Mouse (Mus musculus): ENCODE measurements around the gene Fer. TPM values are rescaled to one million over a fixed set of nuclear protein-coding genes. Genes with fewer than 3 reads are reported as not detected.
"Not testable (repeated sequence)": the region's sequence is repeated elsewhere in the genome, so short reads cannot be mapped to it uniquely, and the experiment has no call there.

Fer gene
- polyA plus RNA-seq, 1 experiment, result 11.5 TPM

DNA sequence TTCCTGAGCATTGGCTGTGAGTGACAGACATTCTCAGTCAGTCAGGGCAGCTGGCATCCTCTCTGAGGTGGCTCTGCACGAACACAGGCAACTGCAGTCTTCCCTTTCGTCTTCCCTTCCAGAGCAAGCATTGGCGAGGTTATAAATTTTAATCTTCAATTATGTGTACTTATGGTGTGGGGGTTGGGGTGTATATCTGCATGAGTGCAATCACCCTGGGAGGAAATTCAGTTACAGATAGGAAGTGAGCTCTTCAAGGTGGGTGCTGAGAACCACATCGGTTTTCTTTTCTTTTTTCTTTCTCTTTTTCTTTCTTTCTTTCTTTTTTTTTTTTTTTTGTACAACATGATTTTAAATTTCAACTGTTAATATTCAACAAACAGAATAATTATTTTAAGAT, 31.3 kb upstream of the Fer start:
- H3K27ac ChIP-seq (ENCODE audit: control insufficient read depth, insufficient read depth, low read depth, low read length), result no peak overlapping the region
- no peaks in the 10 kb centered on the region for H3K36me3 ChIP-seq (ENCODE audit: control insufficient read depth, insufficient read depth, low read length)
- TF ChIP-seq CTCF (IDR thresholded peaks at IDR 0.05; ENCODE audit: control insufficient read depth, insufficient read depth, insufficient replicate concordance, low read depth, low read length), result no peak
- no peaks in the 10 kb centered on the region for H3K4me1 ChIP-seq (ENCODE audit: control insufficient read depth, insufficient read depth, low read length)
- no peak overlapping the region for H3K4me3 ChIP-seq (ENCODE audit: control insufficient read depth, low read depth, low read length)
- H3K27me3 ChIP-seq (ENCODE audit: control insufficient read depth, insufficient read depth, low read length), result no peaks in the 10 kb centered on the region

DNA sequence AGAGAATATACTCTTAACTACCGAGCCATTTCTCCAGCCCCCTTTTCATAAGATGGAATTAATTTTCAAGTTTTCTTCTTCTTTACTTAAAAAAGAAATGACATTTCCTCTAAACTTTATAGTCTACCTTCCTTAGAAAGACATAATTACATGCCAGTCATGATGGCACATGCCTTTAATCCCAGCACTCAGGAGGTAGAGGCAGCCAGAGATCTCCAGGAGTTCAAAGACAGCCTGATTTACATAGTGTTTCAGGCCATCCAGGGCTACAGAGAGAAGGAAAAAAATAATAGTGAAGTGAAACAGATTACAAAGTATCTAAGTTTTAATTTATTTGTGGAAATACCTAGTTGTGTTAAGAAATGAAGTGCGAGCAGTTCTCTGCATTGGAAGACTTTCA, 26.6 kb upstream of the Fer start:
- H3K36me3 ChIP-seq (ENCODE audit: control insufficient read depth, insufficient read depth, low read length), result no peaks in the 10 kb centered on the region
- no peaks in the 10 kb centered on the region for H3K27me3 ChIP-seq (ENCODE audit: control insufficient read depth, insufficient read depth, low read length)
- no peak overlapping the region for H3K27ac ChIP-seq (ENCODE audit: control insufficient read depth, insufficient read depth, low read depth, low read length)
- H3K4me3 ChIP-seq (ENCODE audit: control insufficient read depth, low read depth, low read length), result no peak overlapping the region
- TF ChIP-seq POLR2A (IDR thresholded peaks at IDR 0.05; ENCODE audit: control insufficient read depth, low read depth, low read length), result no peak
- TF ChIP-seq CTCF (IDR thresholded peaks at IDR 0.05; ENCODE audit: control insufficient read depth, insufficient read depth, insufficient replicate concordance, low read depth, low read length), result no peak
- no peaks in the 10 kb centered on the region for H3K4me1 ChIP-seq (ENCODE audit: control insufficient read depth, insufficient read depth, low read length)

DNA sequence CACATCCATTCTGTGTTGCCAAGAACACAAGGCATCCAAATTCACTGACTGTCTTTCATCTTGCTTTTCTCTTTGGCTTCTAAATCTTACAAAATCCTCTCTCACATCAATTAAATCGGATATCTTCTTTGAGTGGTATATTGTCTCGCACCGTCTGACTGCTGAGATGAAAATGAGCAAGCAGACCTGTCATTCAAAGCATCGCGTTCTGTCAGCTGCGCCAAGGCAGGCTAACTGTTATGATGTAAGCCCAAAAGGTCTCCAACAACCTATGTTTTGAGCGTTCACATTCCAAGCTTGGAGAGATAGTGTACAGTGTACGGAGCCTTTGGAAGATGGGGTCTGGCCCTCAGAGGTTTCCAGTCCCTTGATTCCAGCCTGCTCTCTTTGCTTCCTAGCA, 26.2 kb upstream of the Fer start:
- no peak overlapping the region for H3K27ac ChIP-seq (ENCODE audit: control insufficient read depth, insufficient read depth, low read depth, low read length)
- no peak for TF ChIP-seq CTCF (IDR thresholded peaks at IDR 0.05; ENCODE audit: control insufficient read depth, insufficient read depth, insufficient replicate concordance, low read depth, low read length)
- H3K4me1 ChIP-seq (ENCODE audit: control insufficient read depth, insufficient read depth, low read length), result no peaks in the 10 kb centered on the region
- no peaks in the 10 kb centered on the region for H3K27me3 ChIP-seq (ENCODE audit: control insufficient read depth, insufficient read depth, low read length)
- no peak overlapping the region for H3K4me3 ChIP-seq (ENCODE audit: control insufficient read depth, low read depth, low read length)
- H3K36me3 ChIP-seq (ENCODE audit: control insufficient read depth, insufficient read depth, low read length), result no peaks in the 10 kb centered on the region

DNA sequence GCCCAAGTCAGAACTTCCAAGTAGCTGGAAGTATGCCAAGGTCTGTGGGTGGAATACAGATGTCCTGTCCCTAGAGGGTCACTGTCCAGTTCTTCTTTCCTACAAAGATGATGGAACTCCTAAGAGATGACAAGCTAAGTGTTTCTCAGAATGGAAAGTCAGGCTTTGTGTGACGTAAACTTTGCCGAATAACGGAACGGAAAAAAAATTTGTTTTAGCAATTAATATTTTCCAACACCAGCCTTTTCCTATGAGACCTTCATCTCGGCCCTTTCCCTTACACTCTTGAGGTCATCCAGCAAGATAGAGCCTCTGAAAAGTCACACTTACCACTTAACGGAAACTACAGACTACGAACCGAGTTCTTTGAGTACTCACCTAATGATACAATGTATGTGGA, 24.7 kb upstream of the Fer start:
- TF ChIP-seq POLR2A (IDR thresholded peaks at IDR 0.05; ENCODE audit: control insufficient read depth, low read depth, low read length), result no peak
- no peak for TF ChIP-seq CTCF (IDR thresholded peaks at IDR 0.05; ENCODE audit: control insufficient read depth, insufficient read depth, insufficient replicate concordance, low read depth, low read length)
- Histone ChIP-seq H3K4me1 (ENCODE audit: control insufficient read depth, insufficient read depth, low read length) (no peaks in the 10 kb centered on the region), H3K27ac (ENCODE audit: control insufficient read depth, insufficient read depth, low read depth, low read length) (no peak overlapping the region), H3K4me3 (ENCODE audit: control insufficient read depth, low read depth, low read length) (no peak overlapping the region), H3K36me3 (ENCODE audit: control insufficient read depth, insufficient read depth, low read length) (no peaks in the 10 kb centered on the region), H3K27me3 (ENCODE audit: control insufficient read depth, insufficient read depth, low read length) (no peaks in the 10 kb centered on the region)

DNA sequence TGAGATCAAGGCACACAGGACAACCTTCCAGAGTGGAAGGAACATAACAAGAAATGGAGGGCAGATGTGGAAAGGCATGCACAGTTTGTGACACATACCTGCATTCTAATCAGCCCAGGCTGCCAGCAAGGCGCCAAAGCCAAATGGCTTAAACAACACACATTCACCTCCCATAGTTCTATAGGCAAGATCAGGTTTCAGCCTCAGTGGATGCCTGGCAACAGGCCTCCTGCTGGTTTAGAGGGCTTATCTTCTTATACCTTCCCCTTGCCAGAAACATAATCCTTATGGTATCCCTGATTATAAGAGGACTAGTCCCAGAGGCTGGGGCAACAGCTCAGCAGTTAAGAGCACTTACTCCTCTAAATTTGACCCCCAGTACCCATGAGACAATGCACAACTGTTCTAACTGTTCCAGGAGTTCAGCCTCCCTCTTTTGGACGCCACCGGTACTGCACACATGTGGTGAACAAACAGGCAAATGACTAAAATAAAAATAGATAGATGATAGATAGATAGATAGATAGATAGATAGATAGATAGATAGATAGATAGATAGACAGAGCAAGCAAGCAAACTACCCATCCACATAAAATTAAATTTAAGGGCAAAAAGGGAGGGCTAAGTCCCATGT, 23.1 kb upstream of the Fer start:
- no peak overlapping the region for H3K4me3 ChIP-seq (ENCODE audit: control insufficient read depth, low read depth, low read length)
- no peaks in the 10 kb centered on the region for H3K27me3 ChIP-seq (ENCODE audit: control insufficient read depth, insufficient read depth, low read length)
- H3K36me3 ChIP-seq (ENCODE audit: control insufficient read depth, insufficient read depth, low read length), result no peaks in the 10 kb centered on the region
- H3K4me1 ChIP-seq (ENCODE audit: control insufficient read depth, insufficient read depth, low read length), result no peaks in the 10 kb centered on the region
- no peak for TF ChIP-seq CTCF (IDR thresholded peaks at IDR 0.05; ENCODE audit: control insufficient read depth, insufficient read depth, insufficient replicate concordance, low read depth, low read length)
- H3K27ac ChIP-seq (ENCODE audit: control insufficient read depth, insufficient read depth, low read depth, low read length), result no peak overlapping the region

DNA sequence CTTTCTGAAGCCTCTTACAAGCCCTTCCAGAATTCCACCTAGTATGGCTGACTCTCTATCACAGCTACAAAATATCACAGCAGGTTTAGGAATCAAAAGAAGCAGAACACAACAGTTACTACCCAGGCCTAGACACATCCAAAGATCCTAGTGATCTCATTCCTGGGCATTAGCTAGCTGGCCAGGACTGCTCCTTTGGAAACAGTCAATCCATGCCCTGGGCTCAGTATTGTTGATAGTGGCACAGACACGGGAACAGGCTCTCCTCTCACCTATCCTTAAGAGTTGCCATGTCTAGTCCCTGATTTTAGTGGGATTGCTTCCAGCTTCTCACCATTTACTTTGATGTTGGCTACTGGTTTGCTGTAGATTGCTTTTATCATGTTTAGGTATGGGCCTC, 20.6 kb upstream of the Fer start:
- Histone ChIP-seq H3K4me3 (ENCODE audit: control insufficient read depth, low read depth, low read length) (no peak overlapping the region), H3K36me3 (ENCODE audit: control insufficient read depth, insufficient read depth, low read length) (no peaks in the 10 kb centered on the region), H3K27ac (ENCODE audit: control insufficient read depth, insufficient read depth, low read depth, low read length) (no peak overlapping the region), H3K27me3 (ENCODE audit: control insufficient read depth, insufficient read depth, low read length) (no peaks in the 10 kb centered on the region), H3K4me1 (ENCODE audit: control insufficient read depth, insufficient read depth, low read length) (no peaks in the 10 kb centered on the region)
- TF ChIP-seq POLR2A (IDR thresholded peaks at IDR 0.05; ENCODE audit: control insufficient read depth, low read depth, low read length), result no peak
- no peak for TF ChIP-seq CTCF (IDR thresholded peaks at IDR 0.05; ENCODE audit: control insufficient read depth, insufficient read depth, insufficient replicate concordance, low read depth, low read length)

DNA sequence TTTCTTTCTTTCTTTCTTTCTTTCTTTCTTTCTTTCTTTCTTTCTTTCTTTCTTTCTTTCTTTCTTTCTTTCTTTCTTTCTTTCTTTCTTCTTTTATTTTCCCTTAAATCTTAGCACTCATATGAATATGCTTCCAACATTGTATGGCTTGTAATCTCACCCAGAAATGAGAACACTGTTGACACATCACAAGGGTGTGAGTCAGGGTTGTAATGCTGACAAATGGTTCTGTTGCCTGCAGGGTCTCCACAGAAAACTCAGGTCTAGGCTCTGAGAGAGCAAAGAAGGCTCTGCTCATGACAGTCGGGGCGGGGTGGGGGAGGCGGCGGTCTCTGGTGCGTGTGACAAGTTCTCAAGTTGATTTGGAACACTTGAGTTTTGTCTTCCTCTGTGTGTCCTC, 17.9 kb upstream of the Fer start:
- H3K4me1 ChIP-seq (ENCODE audit: control insufficient read depth, insufficient read depth, low read length), result peaks cover 7% of the 10 kb centered on the region
- no peak overlapping the region for H3K27ac ChIP-seq (ENCODE audit: control insufficient read depth, insufficient read depth, low read depth, low read length)
- H3K36me3 ChIP-seq (ENCODE audit: control insufficient read depth, insufficient read depth, low read length), result no peaks in the 10 kb centered on the region
- H3K27me3 ChIP-seq (ENCODE audit: control insufficient read depth, insufficient read depth, low read length), result no peaks in the 10 kb centered on the region
- H3K4me3 ChIP-seq (ENCODE audit: control insufficient read depth, low read depth, low read length), result no peak overlapping the region
- TF ChIP-seq CTCF (IDR thresholded peaks at IDR 0.05; ENCODE audit: control insufficient read depth, insufficient read depth, insufficient replicate concordance, low read depth, low read length) (no peak), POLR2A (IDR thresholded peaks at IDR 0.05; ENCODE audit: control insufficient read depth, low read depth, low read length) (no peak)

DNA sequence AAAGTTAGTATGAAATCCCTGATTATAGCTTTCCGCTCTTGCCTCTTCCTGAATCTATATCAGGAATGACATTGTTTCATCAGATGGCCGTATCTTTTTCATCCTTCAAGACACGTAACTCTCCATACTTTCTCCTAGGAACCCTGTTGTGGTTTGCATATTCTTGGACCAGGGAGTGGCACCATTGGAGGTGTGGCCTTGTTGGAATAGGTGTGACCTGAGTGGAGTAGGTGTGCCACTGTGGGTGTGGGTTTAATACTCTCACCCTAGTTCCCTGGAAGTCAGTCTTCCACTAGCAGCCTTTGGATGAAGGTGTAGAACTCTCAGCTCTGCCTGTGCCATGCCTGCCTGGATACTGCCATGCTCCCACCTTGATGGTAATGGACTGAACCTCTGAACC, 17.1 kb upstream of the Fer start:
- not testable (repeated sequence) for H3K4me3 ChIP-seq (ENCODE audit: control insufficient read depth, low read depth, low read length); H3K36me3 ChIP-seq (ENCODE audit: control insufficient read depth, insufficient read depth, low read length); H3K27me3 ChIP-seq (ENCODE audit: control insufficient read depth, insufficient read depth, low read length); H3K27ac ChIP-seq (ENCODE audit: control insufficient read depth, insufficient read depth, low read depth, low read length); H3K4me1 ChIP-seq (ENCODE audit: control insufficient read depth, insufficient read depth, low read length)
